Mouse (Mus musculus) granulocyte monocyte progenitor cell, adult 5-6 weeks (primary cell): ENCODE results near the gene Pdcd6. TPM values are rescaled to one million over a fixed set of nuclear protein-coding genes. Genes with fewer than 3 reads are reported as not detected.

Experiments used
- ATAC-seq: replicated peaks from 2 replicates; pipeline ENCODE4 v1.8.0; 2016; ENCODE audit warnings: mild to moderate bottlenecking, moderate TSS enrichment, inconsistent platforms; ENCODE audit not compliant: poor library complexity, severe bottlenecking
- total RNA-seq, 2 experiments: library from RNA; stranded (forward) in 1 of 2; stranded (reverse) in 1 of 2; fragments of 200-712, 200-1000 nt in 1 of 2; fragments of >200 nt in 1 of 2; fragmentation: Nextera tagmentation in 1 of 2; gene quantifications; 2 replicates each; pipeline ENCODE4 v1.2.3; 2014 to 2017

The Pdcd6 gene
- total RNA-seq, 2 experiments from 2014 or later, result 124 to 175 TPM

- no peak for ATAC-seq
Measured at GRCm38 (mm10) chr13:74289646-74290045, 27.7 kb downstream of the Pdcd6 start.

GRCm38 (mm10) chr13:74282299-74282698 lies 35.1 kb downstream of the Pdcd6 start:
- no peak for ATAC-seq

DNA sequence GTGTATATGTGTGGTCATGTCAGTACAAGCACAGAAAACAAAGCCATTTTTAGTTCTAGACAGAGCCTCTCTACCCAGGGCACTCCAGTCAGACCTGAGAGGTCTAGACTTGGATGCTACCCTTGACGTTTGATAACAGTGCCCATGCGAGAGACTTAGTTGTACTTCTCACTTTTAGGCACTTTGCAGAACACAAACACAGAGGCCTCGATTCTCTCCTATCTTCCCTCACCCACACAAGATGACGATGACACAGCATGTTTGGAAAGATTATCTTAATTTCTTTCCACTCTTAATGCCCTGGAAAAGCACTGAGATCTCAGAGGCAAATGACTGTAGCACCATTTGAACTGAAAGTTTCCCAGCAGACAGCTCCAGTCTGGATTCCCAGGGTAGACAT lies 41.7 kb downstream of the Pdcd6 start:
- ATAC-seq, result no peak

DNA sequence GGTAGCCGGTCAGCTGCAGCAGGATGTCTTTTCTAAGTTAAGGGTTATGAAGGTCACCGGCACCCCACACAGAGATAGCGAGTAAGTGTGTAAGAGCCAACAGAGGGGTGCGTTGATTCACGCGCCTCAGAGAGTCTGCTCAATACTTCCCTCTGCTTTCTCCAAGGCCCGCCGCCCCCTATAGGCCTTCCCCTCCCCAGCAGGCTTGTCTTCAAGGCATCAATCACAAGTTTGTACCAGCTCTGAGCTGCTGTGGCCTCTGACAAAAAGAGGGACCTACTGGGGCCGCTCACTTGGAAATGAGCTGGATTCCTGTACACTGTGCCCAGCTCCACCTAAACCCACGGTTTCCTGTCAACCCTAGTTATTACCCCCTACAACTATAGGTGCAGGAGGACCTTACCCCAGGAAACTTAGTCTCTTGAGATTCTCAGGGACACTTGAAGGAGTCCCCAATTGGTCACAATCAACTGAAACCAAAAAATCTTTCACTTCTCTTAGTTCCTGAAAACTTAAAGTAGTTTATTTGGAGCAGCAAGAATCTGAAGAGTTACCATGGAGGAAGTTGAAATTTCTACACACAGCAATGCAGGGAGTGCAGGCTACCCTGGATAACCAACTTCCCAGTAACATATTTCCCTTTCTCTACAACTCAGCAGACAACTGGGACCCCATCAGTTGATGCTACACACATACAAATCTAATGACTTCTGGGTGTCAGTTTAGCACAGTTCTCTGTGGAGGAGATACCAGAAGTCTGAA lies 57.0 kb downstream of the Pdcd6 start:
- ATAC-seq, result peak; percentile 63

- ATAC-seq, result peak; percentile 81
Measured at GRCm38 (mm10) chr13:74259460-74260230, 57.7 kb downstream of the Pdcd6 start.

Other genes with a start within 250 kb of the Pdcd6 start
- gene Slc9a3, start 196.1 kb downstream of the Pdcd6 start, total RNA-seq (2014; fragmentation: Nextera tagmentation), result not detected in 2 replicates
- not detected in 2 replicates for gene Slc9a3, start 196.1 kb downstream of the Pdcd6 start, total RNA-seq (2017)
- gene Exoc3, start 108.8 kb downstream of the Pdcd6 start, total RNA-seq (2014; fragmentation: Nextera tagmentation), result 13.2 and 26.9 TPM in 2 replicates
- 28.4 and 35.5 TPM in 2 replicates for gene Exoc3, start 108.8 kb downstream of the Pdcd6 start, total RNA-seq (2017)
- not detected in 2 replicates for gene Ahrr, start 25.2 kb downstream of the Pdcd6 start, total RNA-seq (2014; fragmentation: Nextera tagmentation)
- gene Ahrr, start 25.2 kb downstream of the Pdcd6 start, total RNA-seq (2017), result 0.21 and 0.47 TPM in 2 replicates
- gene Sdha, start 32.7 kb upstream of the Pdcd6 start, total RNA-seq (2014; fragmentation: Nextera tagmentation), result 183 and 188 TPM in 2 replicates
- 319 and 340 TPM in 2 replicates for gene Sdha, start 32.7 kb upstream of the Pdcd6 start, total RNA-seq (2017)
- 16.3 and 25.6 TPM in 2 replicates for gene Ccdc127, start 32.7 kb upstream of the Pdcd6 start, total RNA-seq (2014; fragmentation: Nextera tagmentation)
- 47.1 and 50.1 TPM in 2 replicates for gene Ccdc127, start 32.7 kb upstream of the Pdcd6 start, total RNA-seq (2017)
- not detected in 2 replicates for gene Lrrc14b, start 46.4 kb upstream of the Pdcd6 start, total RNA-seq (2014; fragmentation: Nextera tagmentation)
- gene Lrrc14b, start 46.4 kb upstream of the Pdcd6 start, total RNA-seq (2017), result not detected in 2 replicates
- 5.3 and 6.0 TPM in 2 replicates for gene Zfp72, start 73.3 kb upstream of the Pdcd6 start, total RNA-seq (2014; fragmentation: Nextera tagmentation)
- gene Zfp72, start 73.3 kb upstream of the Pdcd6 start, total RNA-seq (2017), result 10.0 and 11.4 TPM in 2 replicates
- 24.3 and 35.7 TPM in 2 replicates for gene Ftl1-ps1, start 82.1 kb upstream of the Pdcd6 start, total RNA-seq (2014; fragmentation: Nextera tagmentation)
- 16.4 and 28.3 TPM in 2 replicates for gene Ftl1-ps1, start 82.1 kb upstream of the Pdcd6 start, total RNA-seq (2017)
- gene Zfp825, start 176.4 kb upstream of the Pdcd6 start, total RNA-seq (2014; fragmentation: Nextera tagmentation), result 10.4 and 13.9 TPM in 2 replicates
- gene Zfp825, start 176.4 kb upstream of the Pdcd6 start, total RNA-seq (2017), result 13.1 and 13.7 TPM in 2 replicates